Mouse (Mus musculus) kidney, adult 2 months (tissue): ENCODE measurements around the gene Birc7.

Experiments used
- CTCF ChIP-seq: fragments of 200-500 bp; conservative IDR thresholded peaks from 2 replicates; pipeline ENCODE4 v1.5.1; 2011; ENCODE audit warnings: low read depth, mild to moderate bottlenecking, control low read depth, low read length, moderate library complexity, mixed read lengths; ENCODE audit not compliant: insufficient read depth, insufficient read length
- POLR2A ChIP-seq: fragments of 200-500 bp; IDR thresholded peaks from one replicate; pipeline ENCODE4 v1.6.1; 2011; ENCODE audit warnings: low read depth, low read length, control low read depth

DNA sequence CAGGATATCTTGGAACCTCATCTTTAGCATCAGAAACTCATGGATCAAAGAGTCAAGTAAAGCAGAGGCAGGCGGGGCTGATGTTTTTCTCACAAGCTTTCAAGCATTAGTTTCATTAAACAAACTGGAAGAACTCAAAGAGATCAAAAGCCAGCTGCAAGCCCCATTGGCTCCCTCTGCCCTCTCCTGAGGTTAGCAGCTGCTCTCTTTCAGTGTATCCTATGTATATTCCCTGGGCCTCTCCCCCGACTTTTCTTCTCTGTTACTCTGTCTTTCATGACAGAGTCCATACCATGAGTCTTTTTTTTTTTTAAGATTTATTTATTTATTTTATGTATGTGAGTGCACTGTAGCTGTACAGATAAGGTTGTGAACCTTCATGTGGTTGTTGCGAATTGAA lies 31.4 kb downstream of the Birc7 start:
- TF ChIP-seq CTCF (no peak), POLR2A (no peak)
